Mouse (Mus musculus): ENCODE results near the gene Dntt. TPM values are rescaled to one million over a fixed set of nuclear protein-coding genes. Genes with fewer than 3 reads are reported as not detected.

Gene Dntt
- polyA plus RNA-seq, 1 experiment from 2014 or later = 0.06 TPM

GRCm38 (mm10) chr19:41039110-41039509 is 10.0 kb downstream of the Dntt start:
- no peak for ATAC-seq
- no peak overlapping the region for H3K9ac ChIP-seq
- H3K4me1 ChIP-seq = peaks cover 3% of the 10 kb centered on the region; the same call in 1 of the 2 replicates
- H3K4me3 ChIP-seq = no peak overlapping the region
- no peaks in the 10 kb centered on the region; the same call in 1 of the 2 replicates for H3K27me3 ChIP-seq (replicated peaks)
- H3K27ac ChIP-seq = no peak overlapping the region
- H3K9me3 ChIP-seq (replicated peaks) = no peaks in the 10 kb centered on the region
- 56% methylated on average over 7 of the region's 7 CpGs for WGBS (ENCODE audit: insufficient replicate concordance)
- H3K4me2 ChIP-seq = no peak overlapping the region
- no peaks in the 10 kb centered on the region for H3K36me3 ChIP-seq

GRCm38 (mm10) chr19:41045091-41045770 is 16.2 kb downstream of the Dntt start:
- Histone ChIP-seq H3K36me3 (no peaks in the 10 kb centered on the region), H3K27ac (no peak overlapping the region), H3K27me3 (replicated peaks) (no peaks in the 10 kb centered on the region), H3K4me1 (no peaks in the 10 kb centered on the region), H3K9me3 (replicated peaks) (no peaks in the 10 kb centered on the region), H3K4me3 (no peak overlapping the region), H3K4me2 (no peak overlapping the region), H3K9ac (no peak overlapping the region)
- 27% methylated on average over 10 of the region's 10 CpGs for WGBS (ENCODE audit: insufficient replicate concordance)
- no peak for ATAC-seq

GRCm38 (mm10) chr19:41047437-41048186 is 18.5 kb downstream of the Dntt start:
- Histone ChIP-seq H3K27me3 (replicated peaks) (no peaks in the 10 kb centered on the region), H3K4me2 (no peak overlapping the region), H3K9me3 (replicated peaks) (no peaks in the 10 kb centered on the region), H3K36me3 (no peaks in the 10 kb centered on the region), H3K27ac (no peak overlapping the region), H3K4me1 (no peaks in the 10 kb centered on the region), H3K9ac (no peak overlapping the region), H3K4me3 (no peak overlapping the region)
- ATAC-seq = no peak
- WGBS (ENCODE audit: insufficient replicate concordance) = 66% methylated on average over 9 of the region's 9 CpGs

GRCm38 (mm10) chr19:41048187-41048559 is 19.1 kb downstream of the Dntt start:
- WGBS (ENCODE audit: insufficient replicate concordance) = 61% methylated on average over 3 of the region's 3 CpGs
- Histone ChIP-seq H3K4me1 (no peaks in the 10 kb centered on the region), H3K9ac (no peak overlapping the region), H3K36me3 (no peaks in the 10 kb centered on the region), H3K27ac (no peak overlapping the region), H3K27me3 (replicated peaks) (no peaks in the 10 kb centered on the region), H3K4me3 (no peak overlapping the region), H3K4me2 (no peak overlapping the region), H3K9me3 (replicated peaks) (no peaks in the 10 kb centered on the region)
- no peak for ATAC-seq

- no peak overlapping the region for H3K27ac ChIP-seq
- H3K9ac ChIP-seq = no peak overlapping the region
- H3K27me3 ChIP-seq (replicated peaks) = no peaks in the 10 kb centered on the region
- no peak for ATAC-seq
- no peaks in the 10 kb centered on the region for H3K4me1 ChIP-seq
- WGBS (ENCODE audit: insufficient replicate concordance) = 44% methylated on average over 1 of the region's 1 CpGs
- H3K36me3 ChIP-seq = no peaks in the 10 kb centered on the region
- H3K4me2 ChIP-seq = no peak overlapping the region
- no peaks in the 10 kb centered on the region for H3K9me3 ChIP-seq (replicated peaks)
- H3K4me3 ChIP-seq = no peak overlapping the region
Measured at GRCm38 (mm10) chr19:41051714-41052113, 22.6 kb downstream of the Dntt start.

GRCm38 (mm10) chr19:41052247-41052646 is 23.2 kb downstream of the Dntt start:
- no peak overlapping the region for H3K4me2 ChIP-seq
- no peak overlapping the region for H3K4me3 ChIP-seq
- no peaks in the 10 kb centered on the region for H3K27me3 ChIP-seq (replicated peaks)
- ATAC-seq = no peak
- H3K9me3 ChIP-seq (replicated peaks) = no peaks in the 10 kb centered on the region
- no peaks in the 10 kb centered on the region for H3K36me3 ChIP-seq
- H3K27ac ChIP-seq = no peak overlapping the region
- WGBS (ENCODE audit: insufficient replicate concordance) = 55% methylated on average over 5 of the region's 5 CpGs
- H3K4me1 ChIP-seq = no peaks in the 10 kb centered on the region
- no peak overlapping the region for H3K9ac ChIP-seq

- Histone ChIP-seq H3K9ac (no peak overlapping the region), H3K4me3 (no peak overlapping the region), H3K27me3 (replicated peaks) (no peaks in the 10 kb centered on the region), H3K4me2 (no peak overlapping the region), H3K27ac (no peak overlapping the region), H3K36me3 (no peaks in the 10 kb centered on the region), H3K9me3 (replicated peaks) (no peaks in the 10 kb centered on the region), H3K4me1 (no peaks in the 10 kb centered on the region)
- 35% methylated on average over 10 of the region's 10 CpGs for WGBS (ENCODE audit: insufficient replicate concordance)
- ATAC-seq = no peak
Measured at GRCm38 (mm10) chr19:41053530-41053929, 24.5 kb downstream of the Dntt start.

GRCm38 (mm10) chr19:41054702-41055101 is 25.6 kb downstream of the Dntt start:
- no peak overlapping the region for H3K4me2 ChIP-seq
- no peaks in the 10 kb centered on the region for H3K9me3 ChIP-seq (replicated peaks)
- H3K27ac ChIP-seq = no peak overlapping the region
- no peak for ATAC-seq
- H3K9ac ChIP-seq = no peak overlapping the region
- no peaks in the 10 kb centered on the region for H3K27me3 ChIP-seq (replicated peaks)
- no peaks in the 10 kb centered on the region for H3K36me3 ChIP-seq
- WGBS (ENCODE audit: insufficient replicate concordance) = 52% methylated on average over 4 of the region's 4 CpGs
- H3K4me1 ChIP-seq = no peaks in the 10 kb centered on the region
- H3K4me3 ChIP-seq = no peak overlapping the region

- Histone ChIP-seq H3K4me1 (no peaks in the 10 kb centered on the region), H3K9ac (no peak overlapping the region), H3K4me3 (no peak overlapping the region), H3K9me3 (replicated peaks) (no peaks in the 10 kb centered on the region), H3K27me3 (replicated peaks) (no peaks in the 10 kb centered on the region), H3K27ac (no peak overlapping the region), H3K4me2 (no peak overlapping the region), H3K36me3 (no peaks in the 10 kb centered on the region)
- ATAC-seq = no peak
- 6% methylated on average over 8 of the region's 8 CpGs for WGBS (ENCODE audit: insufficient replicate concordance)
Measured at GRCm38 (mm10) chr19:41071500-41071899, 42.4 kb downstream of the Dntt start.

- no peak overlapping the region for H3K9ac ChIP-seq
- H3K4me2 ChIP-seq = no peak overlapping the region
- ATAC-seq = no peak
- H3K4me1 ChIP-seq = no peaks in the 10 kb centered on the region
- H3K36me3 ChIP-seq = no peaks in the 10 kb centered on the region
- no peak overlapping the region for H3K27ac ChIP-seq
- H3K9me3 ChIP-seq (replicated peaks) = no peaks in the 10 kb centered on the region
- 77% methylated on average over 14 of the region's 14 CpGs for WGBS (ENCODE audit: insufficient replicate concordance)
- no peaks in the 10 kb centered on the region for H3K27me3 ChIP-seq (replicated peaks)
- no peak overlapping the region for H3K4me3 ChIP-seq
Measured at GRCm38 (mm10) chr19:41073746-41074455, 44.8 kb downstream of the Dntt start.

GRCm38 (mm10) chr19:41076906-41077305 is 47.8 kb downstream of the Dntt start, which contains the start of gene Opalin:
Gene Opalin, minus strand, starts transcription at chr19:41077113.
- Histone ChIP-seq H3K36me3 (no peaks in the 10 kb centered on the region), H3K4me1 (no peaks in the 10 kb centered on the region), H3K27ac (no peak within 1 kb of the TSS), H3K27me3 (replicated peaks) (no peaks in the 10 kb centered on the region), H3K4me3 (no peak within 1 kb of the TSS), H3K9ac (no peak within 1 kb of the TSS), H3K9me3 (replicated peaks) (no peaks in the 10 kb centered on the region), H3K4me2 (no peak within 1 kb of the TSS)
- 63% methylated on average over 3 of the region's 3 CpGs for WGBS (ENCODE audit: insufficient replicate concordance)
- ATAC-seq = no peak

GRCm38 (mm10) chr19:41081589-41081988 is 52.5 kb downstream of the Dntt start:
- H3K4me2 ChIP-seq = no peak overlapping the region
- no peak overlapping the region for H3K9ac ChIP-seq
- no peaks in the 10 kb centered on the region for H3K9me3 ChIP-seq (replicated peaks)
- 70% methylated on average over 3 of the region's 3 CpGs for WGBS (ENCODE audit: insufficient replicate concordance)
- no peak for ATAC-seq
- H3K27me3 ChIP-seq (replicated peaks) = no peaks in the 10 kb centered on the region
- H3K36me3 ChIP-seq = no peaks in the 10 kb centered on the region
- H3K27ac ChIP-seq = no peak overlapping the region
- no peaks in the 10 kb centered on the region for H3K4me1 ChIP-seq
- H3K4me3 ChIP-seq = no peak overlapping the region
